Mouse (Mus musculus) G1E (cell line): Measurements from ENCODE around the gene Zfp638.

ENCODE experiments used
- CTCF ChIP-seq: IDR thresholded peaks from 2 replicates; pipeline ENCODE4 v1.5.1; 2012; ENCODE audit warnings: low read depth, low read length, inconsistent platforms, mixed read lengths
- GATA1 ChIP-seq: IDR thresholded peaks from 2 replicates; pipeline ENCODE4 v1.6.1; 2012; ENCODE audit warnings: borderline replicate concordance, low read length, inconsistent platforms, mixed read lengths

DNA sequence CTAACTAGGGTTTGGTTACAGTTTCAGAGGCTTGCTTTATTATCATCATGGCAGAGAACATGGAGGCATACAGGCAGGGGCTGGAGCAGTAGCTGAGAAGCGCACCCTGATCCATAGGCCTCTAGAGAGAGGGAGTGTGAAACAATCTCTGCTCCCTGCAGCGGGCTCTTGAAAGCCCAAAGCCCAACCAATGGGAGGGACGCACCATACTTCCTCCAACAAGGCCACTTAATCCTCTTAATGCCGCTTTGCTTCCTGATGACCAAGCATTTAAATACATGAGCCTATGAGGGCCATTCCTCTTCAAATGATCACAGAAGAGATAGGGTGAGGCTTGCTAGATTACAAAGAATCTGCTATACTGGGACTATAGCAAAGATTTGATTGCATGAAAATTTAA lies 41.5 kb downstream of the Zfp638 start:
- TF ChIP-seq GATA1 = no peak
- TF ChIP-seq CTCF = no peak
